Mouse (Mus musculus) CD4-positive helper T cell, adult 2 months (primary cell): ENCODE measurements around the gene Stox2.

Experiments used
- DNase-seq: peaks from one replicate; pipeline ENCODE4 v3.0.0-alpha.2; 2012; ENCODE audit warnings: low read depth, missing footprints, low spot score

The Stox2 gene

DNA sequence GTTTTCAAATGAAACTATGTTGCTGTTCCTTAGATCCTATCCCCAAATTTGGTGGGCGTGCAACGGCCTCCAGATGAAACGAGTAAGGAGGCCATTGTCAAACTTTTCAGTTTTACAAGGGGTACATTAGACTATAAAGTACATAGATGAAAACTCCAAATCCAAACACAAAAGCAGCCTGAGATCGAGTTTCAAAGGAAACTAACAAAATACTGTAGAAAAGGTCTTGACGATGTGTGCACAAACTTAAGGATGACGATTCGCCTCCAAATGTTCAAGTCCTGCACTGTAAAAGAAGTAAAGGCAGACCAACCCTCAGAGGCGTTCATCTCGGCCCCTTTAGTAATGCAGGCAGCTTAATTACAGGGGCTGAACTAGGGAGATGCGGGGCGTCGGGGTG is 34.8 kb downstream of the Stox2 start:
- no peak for DNase-seq

DNA sequence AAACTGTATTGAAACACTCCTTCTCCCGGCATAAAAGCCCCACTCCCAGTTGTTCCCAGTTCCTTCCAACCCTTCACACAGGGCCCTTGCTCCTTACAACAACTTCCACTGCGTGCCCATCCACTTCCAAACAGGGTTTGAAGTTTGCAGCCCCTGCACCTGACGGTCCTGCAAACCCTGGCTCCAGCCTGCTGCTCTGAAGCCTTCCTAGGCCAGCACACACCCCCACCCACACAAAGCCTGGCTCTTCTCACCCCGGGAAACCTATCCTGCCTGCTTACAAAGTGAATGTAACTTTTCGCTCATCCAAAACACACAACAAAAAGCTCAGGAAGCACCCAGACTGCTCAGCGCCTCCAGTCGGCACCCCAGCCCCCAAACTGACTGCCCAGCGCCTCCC is 37.1 kb downstream of the Stox2 start:
- DNase-seq: no peak

- DNase-seq: no peak
Observed at GRCm38 (mm10) chr8:47404852-47405251, 41.3 kb downstream of the Stox2 start.

DNA sequence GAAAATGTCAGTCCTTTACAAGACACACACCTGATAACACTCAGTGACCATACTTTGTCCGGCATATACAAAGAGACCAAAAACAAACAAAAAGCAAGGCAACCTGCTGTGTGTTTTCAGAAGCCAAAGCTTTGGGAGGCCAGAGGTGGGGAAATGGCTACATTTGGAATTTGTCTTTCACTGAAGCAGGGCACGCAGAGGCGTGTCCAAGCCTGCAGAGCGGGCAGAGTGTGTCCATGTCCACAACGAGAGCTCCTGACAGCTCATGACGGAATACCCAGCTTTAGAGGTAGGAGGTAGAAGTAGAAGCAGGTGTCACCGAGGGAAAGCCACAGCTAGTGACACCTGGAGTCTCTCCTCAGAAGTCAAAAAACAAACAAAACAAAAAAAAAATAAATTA is 53.2 kb downstream of the Stox2 start:
- DNase-seq: no peak

GRCm38 (mm10) chr8:47392290-47392689 is 53.9 kb downstream of the Stox2 start:
- DNase-seq: no peak

- DNase-seq: no peak
Observed at GRCm38 (mm10) chr8:47391844-47392243, 54.3 kb downstream of the Stox2 start.

- DNase-seq: no peak
Observed at GRCm38 (mm10) chr8:47389430-47389829, 56.7 kb downstream of the Stox2 start.

DNA sequence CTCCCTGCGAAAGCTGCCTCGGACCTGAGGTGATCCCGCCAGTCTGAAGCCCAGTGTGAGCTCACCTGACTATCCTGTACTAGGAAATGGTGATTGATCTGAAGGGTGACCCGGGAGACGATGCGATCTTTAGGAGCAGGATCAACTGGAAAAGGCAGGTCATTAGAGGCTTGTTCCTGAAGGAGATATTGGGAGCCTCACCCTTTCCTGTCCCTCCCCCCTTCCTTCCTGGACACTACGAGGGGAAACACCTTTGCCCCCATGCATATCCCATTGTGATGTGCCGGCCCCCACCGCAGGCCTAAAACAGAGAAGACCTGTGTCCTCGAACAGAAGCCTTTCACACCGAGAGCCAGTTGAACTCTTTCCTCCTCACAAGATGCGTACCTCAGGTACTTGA is 58.0 kb downstream of the Stox2 start:
- DNase-seq: no peak

- no peak for DNase-seq
Observed at GRCm38 (mm10) chr8:47385810-47386209, 60.4 kb downstream of the Stox2 start.

GRCm38 (mm10) chr8:47384151-47384550 is 62.0 kb downstream of the Stox2 start:
- DNase-seq: no peak

DNA sequence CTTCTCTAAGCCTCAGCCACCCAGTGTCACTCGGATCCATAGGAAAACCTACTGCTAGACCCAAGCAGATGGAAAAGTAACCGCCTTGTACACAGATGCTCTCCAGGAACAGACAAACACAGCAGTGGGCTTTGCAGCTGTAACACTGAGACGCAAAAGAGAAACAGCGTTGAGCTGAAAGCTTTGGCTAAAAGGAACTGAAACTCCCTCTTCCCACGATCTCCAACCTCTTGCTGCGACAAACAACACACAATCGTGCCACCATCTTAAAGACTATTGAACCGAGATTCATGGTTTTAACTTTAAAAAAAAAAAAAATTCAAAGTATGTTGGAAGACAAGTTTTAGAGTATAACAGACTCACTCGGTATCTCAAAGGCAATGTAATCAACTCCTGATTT is 62.5 kb downstream of the Stox2 start:
- no peak for DNase-seq

- no peak for DNase-seq
Observed at GRCm38 (mm10) chr8:47381216-47381615, 64.9 kb downstream of the Stox2 start.

DNA sequence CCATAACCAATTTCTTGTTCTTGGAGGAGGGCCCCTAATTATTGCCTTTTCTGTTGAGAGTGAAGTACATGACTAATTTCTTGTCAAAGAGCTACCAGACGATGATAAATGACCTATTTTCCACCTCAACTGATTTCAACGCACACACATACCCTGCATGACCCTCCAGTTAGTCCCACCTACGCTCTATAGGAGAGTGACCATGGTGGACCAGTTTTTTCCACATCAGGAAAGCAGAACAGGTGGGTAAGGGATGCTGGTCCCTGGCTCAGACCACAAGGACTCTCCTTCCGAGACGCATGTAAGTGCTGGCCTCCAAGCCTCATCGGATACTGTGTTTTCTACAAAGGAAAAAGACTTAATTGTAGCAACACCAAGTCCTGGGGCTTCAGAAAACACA is 65.4 kb downstream of the Stox2 start:
- no peak for DNase-seq

DNA sequence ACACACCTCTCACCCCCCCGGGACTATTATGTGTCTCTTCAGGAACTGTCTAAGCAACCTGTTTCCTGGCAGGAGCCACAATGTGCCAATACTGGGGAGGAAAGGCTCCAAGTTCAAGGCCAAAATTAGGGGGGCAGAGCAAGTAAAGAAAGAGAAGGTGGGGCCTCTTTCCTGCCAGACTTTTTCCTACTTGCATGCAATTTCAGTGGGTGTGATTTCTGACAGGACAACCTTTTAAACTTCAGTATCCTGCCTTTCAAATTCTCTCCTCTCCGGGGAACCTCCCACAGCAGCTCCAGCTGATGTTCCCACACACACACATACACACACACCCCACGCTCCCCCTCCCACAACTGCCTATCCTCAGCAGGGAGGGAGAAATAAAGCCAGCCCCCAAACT is 66.1 kb downstream of the Stox2 start:
- no peak for DNase-seq

DNA sequence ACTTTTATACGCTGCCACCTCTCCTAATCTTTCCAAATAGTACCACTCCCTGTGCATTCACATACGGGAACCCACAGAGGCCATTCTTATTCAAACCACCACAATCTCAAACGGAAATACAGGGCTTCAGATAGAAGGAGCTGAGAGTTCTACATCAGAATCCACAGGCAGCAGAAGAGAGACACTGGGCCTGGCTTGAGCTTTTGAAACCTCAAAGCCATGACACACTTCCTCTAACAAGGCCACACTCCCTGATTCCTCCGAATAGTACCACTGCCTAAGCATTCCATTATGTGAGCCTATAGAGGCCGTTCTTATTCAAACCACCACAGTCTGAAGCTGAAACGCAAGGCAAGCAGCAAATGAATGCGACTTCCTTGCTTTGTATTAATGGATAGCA is 69.5 kb downstream of the Stox2 start:
- DNase-seq: no peak

GRCm38 (mm10) chr8:47373757-47374156 is 72.4 kb downstream of the Stox2 start:
- DNase-seq: no peak

GRCm38 (mm10) chr8:47371539-47371938 is 74.6 kb downstream of the Stox2 start:
- DNase-seq: peak; percentile 32

GRCm38 (mm10) chr8:47371081-47371480 is 75.1 kb downstream of the Stox2 start:
- no peak for DNase-seq

DNA sequence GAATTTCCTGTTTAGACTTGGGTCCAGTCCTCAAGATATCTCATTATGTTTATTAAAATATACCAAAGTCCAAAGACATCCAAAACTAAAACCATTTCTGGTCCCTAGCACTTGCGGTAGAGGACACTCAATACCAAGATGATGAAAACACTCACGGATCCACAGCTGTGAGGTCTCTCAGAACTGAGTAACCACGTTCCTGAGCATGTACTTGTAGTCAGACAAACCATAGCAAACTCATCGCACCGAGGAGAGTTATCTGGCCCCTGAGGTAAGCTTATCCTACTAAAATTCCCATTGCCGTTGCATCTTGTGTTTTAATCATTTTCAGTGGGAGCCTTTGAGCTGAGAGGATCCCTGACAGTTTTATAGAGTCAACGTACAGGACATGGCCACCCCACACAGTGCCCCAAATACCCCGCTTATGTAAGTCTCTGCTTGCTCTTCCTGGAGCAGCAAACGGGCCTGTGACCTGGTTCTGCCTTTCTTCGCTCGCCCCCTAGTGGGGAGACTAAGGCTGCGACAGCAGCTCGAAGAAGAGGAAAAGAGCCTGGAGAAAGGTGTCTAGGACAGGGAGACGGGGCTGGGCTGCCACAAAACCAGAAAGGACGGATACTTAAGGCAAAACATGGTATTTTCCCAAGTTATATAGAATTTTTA is 75.6 kb downstream of the Stox2 start:
- DNase-seq: peak; percentile 55

DNA sequence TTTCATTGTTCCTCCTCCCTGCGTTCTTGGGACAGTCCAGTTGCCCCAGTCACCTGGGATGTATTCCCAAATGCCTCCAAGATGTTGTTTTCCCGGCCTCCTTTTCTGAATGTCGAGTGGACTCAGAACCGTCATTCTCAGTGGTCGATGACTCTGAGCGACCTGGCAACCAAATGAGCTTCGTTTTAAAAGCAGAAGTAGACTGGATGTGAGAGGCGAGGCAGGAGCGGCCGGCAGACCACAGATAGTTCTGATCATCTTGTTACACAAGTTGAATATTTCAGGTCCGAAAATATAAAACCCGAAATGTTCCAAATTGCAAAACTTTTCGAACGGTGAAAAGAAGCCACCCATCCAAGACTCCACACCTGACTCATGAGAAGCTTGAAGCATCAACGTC is 76.2 kb downstream of the Stox2 start:
- no peak for DNase-seq

DNA sequence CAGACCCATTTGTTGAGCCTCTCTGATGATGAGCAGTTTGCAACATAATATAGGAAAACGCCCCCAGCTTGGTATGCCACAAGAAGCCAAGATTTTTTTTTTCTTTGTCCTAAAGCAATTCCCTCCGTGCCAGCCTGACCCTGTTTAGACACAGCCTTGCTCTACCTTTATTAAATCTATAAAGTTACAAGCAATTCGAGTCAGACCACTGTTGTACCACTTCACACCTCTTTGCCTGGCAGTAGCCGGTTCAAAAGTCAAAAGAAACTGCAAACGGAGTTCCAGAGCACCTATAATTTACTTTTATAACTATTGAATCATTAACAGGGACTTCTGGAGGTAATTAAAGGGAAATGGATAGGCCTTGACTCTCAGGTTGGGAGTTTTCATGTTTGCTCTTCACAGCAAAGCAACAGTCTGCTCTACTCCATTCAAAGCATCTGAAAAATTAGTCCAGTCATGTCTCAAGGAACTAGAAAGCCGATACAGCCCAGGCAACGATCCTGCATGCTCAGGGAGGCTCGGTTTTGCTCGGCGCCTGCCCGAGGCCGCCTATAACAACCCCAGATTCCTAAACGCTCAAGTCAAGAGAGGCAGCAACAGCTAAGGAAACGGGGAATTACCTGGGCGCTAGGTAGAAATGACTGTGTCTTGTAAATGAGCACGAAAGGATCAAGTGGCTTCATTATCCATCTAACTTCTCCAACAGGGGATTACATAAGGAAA is 77.0 kb downstream of the Stox2 start:
- DNase-seq: no peak

GRCm38 (mm10) chr8:47367029-47367428 is 79.1 kb downstream of the Stox2 start:
- DNase-seq: no peak

DNA sequence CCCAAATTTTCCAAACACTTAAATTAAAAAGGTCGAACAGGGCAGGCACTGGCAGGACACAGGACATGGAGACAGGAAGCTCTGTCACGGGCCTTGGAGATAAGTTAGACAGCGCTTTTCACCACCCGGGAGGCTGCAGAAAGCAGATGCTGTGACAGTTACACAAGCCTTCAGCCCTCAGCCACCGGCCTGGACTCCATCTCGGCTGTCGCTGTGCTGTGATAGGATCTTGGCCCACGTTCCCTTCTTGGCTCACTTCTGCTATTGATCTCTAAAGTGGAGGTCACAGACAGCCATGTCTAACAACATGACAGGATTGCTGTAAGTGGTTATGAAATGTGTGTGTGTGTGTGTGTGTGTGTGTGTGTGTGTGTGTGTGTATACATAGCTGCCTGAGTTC is 82.9 kb downstream of the Stox2 start:
- no peak for DNase-seq
